Mouse (Mus musculus) retina, embryonic 14.5 days (tissue): Measurements from ENCODE around the gene Mfsd6.

Experiments used
- DNase-seq: peaks from one replicate; pipeline ENCODE4 v3.0.0-alpha.2; 2015; ENCODE audit warnings: low spot score

Gene Mfsd6

DNA sequence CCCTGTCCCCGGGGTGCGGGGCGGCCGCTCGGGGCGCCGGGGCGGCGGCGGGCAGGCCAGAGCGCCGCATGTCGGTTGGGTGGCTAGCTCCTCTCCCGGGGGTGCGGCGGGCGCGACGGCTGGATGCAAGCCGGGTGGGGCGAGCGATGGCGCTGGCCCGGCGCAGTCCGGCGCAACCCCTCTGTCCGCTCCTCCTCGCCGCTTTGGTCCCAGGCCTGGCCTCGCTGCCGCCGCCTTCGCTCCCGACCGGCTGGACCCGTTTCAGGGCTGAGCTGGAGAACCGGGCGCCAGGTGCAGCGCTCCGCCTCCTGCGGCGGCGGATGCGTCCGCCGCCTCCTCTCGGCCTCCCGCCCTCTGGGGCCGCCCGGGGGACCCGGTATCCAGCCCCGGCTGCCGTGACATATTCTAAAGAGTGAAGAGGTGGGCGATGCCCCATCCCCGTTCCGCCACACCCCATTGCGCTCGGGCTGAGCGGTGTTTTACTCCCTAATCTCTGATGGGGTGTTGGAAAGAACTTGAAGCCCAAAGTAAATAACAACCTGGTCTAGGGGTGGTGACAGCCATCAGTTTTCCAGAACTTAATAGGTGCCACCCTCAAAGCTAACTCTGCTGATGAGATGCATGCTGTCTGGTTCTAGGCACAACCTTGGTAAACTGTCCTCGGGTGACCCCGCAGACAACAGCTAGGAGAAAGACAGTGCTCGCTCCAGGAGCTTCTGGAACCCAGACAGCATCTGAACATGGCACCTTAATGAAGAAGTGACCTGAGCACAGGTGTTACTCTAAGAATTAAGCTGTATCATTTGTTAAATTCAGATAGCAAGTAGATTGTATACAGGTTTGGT lies at the start of gene Mfsd6:
Mfsd6 (minus strand) TSS at position 407 of the 845 bp plus-strand sequence.
- peak; percentile 56 for DNase-seq

DNA sequence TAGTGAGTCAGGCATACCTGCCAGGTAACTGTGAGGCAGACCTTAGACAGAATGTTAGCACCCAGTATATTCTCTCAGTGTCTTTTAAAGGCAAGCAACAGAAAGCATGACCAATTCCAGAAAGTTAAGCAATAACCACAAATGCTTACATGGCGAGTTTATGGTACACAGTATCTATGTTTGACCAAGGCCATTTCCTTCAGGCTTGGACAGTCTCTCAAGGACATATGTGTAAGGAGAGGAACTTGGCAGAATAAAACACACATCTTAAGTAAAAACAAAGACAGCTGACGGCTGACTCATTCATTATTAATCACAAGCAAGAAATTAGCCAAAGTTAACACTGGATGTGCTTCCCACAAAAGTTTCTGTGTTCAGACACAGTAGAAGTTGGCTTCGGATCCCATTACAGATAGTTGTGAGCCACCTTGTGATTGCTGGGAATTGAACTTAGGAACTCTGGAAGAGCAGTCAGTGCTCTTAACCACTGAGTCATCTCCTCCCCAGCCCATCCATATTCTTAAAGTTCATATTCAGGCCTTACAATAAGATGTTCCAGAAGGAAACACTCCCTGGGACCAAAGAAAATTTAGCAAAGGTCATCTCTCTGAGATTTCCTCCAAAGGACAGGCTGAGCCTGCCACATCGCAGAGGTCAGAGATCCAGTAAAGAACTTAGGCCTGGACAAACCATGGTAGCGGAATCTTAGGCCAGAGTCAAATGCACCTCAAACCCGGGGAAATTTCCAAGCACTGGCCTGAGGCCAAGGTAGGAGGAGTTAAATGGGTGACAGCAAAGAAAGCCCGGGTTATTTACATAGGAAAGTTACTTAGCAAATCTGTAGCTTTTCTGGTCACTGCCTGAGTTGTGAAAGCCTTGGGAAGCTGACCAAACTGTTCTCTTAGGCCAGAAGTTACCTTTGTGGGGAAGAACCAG lies 38.2 kb upstream of the Mfsd6 start:
- no peak for DNase-seq

DNA sequence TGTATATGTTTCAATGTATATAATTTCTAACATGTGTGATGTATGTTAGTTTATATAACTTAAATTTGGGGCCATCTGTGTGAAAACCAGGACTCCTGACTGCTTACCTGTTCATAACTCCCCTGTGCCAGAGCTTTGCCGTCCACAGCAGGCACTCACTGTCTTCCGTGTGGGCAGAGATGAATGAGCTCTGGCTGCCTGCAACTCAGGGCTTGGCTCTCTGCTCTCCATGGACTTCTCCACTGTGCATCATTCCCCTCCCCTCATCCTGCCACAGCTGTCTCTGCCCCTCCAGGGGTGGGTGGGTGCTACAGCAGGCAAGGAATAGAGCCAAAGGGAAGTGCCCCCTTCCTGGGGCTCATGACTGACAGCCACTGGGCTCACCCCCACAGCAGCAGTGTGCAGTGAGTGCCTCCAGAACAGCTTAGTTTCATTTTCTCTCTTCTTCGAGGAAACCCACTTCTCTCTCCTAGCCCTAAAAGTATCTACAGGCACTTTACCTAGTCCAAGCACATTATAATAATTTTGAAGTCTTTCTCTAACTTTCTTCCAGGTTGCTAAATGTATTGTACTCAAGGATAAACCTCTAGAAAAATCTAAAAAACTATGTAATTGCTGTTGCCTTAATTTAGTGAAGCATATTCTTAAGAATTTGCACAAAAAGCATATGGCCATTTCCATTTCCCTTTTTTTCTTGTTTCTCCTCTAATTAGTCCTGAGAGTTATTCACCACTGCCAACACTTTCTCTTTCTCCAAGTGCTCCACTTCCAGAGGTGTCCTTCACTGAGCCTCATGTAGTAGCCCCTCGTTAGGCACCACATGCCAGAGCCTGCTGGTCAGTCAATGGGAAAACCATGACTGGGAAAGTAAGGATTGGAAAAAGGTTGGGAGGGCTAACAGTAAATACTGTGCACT lies 36.9 kb upstream of the Mfsd6 start:
- no peak for DNase-seq

DNA sequence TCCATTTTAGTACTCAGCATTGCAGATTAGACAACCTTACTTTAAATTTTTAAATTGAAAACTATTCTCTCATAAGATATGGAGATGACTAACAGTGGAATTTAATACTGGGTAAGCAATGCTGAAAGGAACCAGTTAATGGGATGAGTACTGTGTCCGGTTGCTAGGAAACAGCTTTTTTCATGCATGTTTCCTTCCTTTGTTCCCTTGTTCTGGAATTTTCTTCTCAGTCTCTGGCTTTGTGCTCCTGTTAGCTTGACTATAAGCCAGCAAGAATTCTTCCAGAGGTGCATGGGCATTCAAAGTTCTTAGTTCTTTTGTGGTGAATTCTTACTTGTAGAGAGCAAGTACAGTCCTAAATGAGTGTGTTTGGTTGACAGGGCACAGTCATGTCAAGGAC lies 30.9 kb upstream of the Mfsd6 start:
- peak; percentile 46 for DNase-seq

DNA sequence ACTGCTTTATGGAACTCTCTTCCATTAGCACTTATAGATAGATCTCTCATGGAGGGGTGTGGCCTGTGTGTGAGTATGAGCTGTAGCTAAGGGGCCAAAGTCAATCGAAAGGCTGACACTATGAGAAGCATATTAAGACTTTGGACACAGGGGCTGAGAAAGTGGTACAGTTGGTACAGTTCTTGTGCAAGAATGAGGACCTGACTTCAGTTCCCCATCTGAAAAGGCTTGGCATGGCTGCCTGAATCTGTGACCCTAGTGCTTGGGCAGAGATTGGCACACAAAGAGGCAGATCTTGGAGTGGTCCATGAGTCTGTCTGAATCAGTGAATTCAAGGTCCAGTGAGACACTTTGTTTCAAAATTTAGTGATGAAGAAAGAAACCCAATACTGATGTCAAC lies 27.1 kb upstream of the Mfsd6 start:
- DNase-seq = no peak

DNA sequence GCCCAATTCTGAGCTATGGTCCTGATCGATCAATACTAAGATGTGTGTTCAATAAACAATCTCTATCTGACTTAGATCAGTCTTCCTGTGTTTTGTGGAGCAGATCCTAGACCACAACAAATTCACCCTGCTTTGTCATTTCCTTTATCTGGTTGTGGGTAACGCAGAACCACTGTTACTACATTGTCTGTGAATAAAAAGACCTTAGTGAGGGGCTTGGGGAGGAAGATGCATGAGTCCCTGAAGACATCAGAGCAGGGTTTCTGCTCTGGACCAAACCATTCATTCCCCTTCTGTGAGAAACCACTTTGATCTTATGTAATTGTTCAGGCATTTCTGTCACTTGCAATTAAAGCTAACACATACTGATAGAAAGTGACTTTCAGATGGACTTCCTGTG lies 26.6 kb upstream of the Mfsd6 start:
- DNase-seq = peak; percentile 52

DNA sequence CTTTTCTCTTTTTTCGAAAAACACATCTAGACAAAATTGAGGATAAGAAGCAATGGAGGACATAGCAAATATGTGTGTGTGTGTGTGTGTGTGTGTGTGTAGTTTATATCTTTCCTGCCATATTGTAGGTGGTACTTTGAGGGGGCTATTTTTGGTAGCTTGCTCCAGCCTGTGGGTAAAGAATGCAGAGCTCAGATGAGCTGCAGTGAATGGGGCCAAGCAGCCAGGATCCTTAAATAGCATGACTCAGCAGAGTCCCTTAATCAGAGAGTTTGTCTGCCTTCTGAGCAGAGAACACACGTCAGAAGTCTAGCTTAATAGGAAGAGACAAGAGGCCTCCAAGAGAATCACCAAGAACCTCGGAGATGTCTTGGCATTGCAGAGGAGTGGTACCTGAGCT lies 25.4 kb upstream of the Mfsd6 start:
- DNase-seq = no peak

DNA sequence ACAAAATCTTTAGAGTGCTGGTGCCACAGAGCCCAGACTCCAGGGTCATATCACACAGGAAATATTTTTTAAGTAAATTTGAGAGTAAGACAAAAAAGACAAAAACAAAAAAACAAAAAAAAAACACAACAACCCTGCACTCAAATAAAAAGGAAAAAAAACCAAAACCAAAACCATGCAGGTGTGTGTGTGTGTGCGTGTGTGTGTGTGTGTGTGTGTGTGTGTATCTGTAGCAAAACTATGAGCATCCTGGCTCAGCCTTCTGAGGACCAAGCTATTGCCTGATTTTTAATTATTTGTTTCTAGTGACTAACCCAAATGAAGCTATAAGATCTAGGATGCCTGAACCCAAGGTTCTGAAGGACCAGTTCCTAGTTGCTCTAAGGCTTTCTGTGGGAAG lies 24.4 kb upstream of the Mfsd6 start:
- DNase-seq = no peak

DNA sequence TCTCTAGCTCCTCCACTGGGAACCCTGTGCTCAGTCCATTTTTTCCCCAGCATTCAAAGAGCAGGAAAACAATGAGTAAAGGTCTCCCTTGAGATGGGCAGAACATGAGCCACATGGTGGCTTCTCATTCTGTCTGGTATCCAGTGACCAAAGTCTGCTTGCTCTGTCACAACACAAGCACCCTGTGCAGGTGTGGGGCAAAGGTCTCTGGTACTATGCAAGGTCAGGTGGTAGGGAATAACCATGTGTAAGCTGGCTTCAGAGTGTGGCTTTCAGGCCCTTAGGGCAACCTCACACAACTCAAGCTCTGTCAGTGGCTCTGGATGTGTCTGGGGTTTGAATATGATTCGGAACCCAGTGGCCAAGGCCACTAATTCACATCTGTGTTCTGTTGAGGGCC lies 22.7 kb upstream of the Mfsd6 start:
- no peak for DNase-seq

DNA sequence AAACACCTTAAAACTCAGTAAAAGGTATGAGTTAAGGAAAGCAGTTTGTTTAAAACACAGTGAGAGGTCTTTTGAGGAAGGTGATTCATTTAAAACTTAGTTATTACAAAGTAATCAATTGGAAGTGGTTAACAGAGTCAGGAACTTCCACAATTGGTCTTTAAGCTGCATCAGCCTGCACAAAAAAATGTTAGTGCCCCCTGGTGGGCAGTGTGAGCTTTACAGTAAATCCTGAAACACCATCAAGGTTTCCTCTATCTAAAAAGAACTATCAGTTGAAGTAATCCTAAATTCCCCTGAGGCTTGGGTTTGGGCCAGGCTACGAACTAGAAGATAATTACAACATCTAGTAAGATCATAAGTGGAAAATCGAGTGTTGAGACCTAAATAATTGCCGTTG lies 21.0 kb upstream of the Mfsd6 start:
- DNase-seq = peak; percentile 81

DNA sequence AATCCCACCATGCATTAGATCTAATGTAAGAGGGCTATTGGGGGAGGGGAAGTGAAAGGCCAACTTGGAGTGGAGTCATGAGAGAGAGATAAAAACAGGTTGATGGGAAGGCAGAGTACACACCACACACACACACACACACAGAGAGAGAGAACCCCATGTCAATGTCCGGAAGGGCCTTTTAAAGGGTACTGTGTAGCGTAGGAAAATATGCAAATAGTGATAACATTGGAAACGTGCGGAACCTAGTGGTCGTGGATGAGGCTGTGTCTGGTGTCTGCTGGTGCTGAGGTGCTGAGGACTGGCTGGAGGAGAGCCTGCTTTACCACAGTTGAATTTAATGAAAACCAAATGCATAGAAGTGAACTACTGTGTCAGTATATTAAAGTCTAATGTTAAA lies 15.3 kb upstream of the Mfsd6 start:
- DNase-seq = no peak

DNA sequence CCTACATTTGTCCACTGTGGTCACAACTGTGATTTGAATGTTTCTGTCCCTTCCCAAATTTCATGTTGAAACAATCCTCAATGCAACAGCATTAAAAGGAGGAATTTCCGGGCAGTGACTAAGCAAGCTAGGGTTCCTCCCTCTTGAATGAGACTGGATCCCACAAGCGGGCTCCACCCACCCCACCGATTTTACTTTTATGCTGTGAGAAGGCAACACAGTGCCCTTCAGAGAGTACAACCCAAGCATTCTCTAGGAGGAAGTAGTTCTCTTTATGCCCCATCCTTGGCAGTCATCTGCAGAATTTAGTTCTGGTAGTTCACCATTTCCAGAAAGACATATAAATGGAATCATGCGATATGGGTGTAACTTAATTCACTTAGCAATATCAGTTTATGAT lies 6.9 kb upstream of the Mfsd6 start:
- no peak for DNase-seq

DNA sequence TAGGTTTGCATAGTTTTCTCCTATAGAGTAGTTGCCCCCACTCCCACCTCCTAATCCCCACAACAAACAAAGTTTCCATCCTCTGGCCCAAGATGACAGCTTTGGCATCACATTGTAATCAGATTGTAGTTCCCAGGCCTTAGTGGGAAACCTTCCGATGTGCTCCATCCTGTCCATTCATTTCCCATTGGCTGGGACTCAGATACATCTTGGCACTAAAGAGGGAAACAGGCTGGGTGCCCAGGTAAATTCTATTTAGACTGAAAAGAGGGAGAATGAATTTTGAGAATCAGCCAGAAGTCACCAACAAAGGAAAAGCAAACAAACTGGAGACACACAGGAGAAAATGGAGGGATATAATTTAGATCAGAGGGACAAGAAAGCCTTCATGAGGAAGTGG lies 3.0 kb upstream of the Mfsd6 start:
- DNase-seq = no peak

DNA sequence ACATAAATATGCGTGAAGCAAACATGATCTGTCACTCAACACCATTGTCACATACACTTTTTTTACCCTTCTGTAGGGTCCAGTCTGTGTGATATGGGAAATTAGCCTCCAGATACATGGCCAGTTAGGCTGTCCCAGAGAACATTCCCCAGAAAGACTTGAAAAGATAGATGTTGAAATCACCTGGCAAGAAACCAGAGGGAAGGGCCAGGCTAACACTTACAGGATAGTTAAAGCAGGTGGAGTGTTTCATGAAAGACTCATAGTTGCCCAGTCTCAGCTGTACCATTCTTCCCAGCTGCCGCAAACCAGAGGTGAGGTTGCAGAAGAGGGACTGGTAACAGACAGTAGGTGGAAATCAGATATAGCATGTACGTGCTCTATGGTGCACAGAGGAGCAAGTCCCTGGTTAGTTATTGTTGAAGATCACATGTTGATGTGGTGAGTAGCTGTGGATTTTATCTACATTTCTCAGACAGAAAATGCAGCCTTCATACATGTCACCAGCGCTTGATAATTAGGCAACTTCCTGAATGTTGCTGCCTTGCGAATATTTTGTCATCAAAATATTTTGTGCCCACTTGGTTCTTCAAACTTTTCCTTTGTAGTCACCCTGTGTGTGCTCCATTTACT lies 1.7 kb upstream of the Mfsd6 start:
- no peak for DNase-seq

DNA sequence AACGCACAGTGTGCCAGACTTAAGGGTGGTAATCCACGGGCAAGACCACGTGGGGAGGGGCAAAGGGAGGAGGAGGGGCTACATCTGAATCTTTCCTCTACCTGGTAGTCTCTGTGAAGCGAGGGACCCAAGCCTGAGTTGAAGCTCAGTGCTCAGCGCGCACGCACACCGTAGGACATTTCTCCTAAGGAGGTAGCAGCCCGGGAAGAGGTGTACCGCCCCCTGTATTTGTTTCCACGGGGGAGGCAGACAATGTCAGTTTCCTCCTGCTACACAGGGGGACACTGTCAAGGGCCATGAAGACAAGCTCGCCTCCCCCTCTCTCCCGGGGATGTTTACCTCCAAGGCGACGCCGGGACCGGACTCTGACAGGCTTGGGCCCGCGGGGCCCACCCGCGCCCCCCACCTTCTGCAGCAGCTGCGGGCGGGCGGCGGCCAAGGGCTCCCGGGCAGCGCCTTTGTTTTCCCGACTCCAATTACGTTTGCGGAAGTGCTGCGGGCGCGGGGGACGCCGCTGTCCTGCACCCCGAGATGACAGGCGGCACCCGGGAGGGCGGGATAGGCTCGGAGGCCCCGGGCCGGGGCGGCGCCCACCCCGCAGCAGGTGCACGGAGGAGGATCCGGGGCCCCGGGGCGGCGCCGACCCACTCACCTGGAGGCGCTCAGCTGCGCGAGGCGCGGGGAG lies 749 bp downstream of the Mfsd6 start:
- peak; percentile 62 for DNase-seq

DNA sequence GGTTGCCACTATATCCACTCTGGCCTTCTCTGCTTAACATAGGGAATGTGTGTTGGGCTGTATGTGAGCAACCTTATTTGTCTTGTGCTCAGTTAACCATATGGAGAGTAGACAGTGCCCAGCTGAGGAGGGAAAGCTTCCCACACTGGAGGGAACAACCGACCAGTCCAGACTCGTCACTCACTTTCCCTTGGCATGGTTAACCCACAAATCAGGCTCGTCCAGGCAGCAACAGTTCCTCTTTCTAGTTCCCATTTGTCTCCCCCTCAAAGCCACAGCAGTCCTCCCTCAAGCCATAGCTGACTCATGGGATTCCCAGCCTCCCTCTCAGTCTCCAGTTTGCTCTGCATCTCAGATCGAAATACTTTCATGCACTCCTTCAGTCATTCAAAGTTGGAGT lies 4.7 kb downstream of the Mfsd6 start:
- no peak for DNase-seq

DNA sequence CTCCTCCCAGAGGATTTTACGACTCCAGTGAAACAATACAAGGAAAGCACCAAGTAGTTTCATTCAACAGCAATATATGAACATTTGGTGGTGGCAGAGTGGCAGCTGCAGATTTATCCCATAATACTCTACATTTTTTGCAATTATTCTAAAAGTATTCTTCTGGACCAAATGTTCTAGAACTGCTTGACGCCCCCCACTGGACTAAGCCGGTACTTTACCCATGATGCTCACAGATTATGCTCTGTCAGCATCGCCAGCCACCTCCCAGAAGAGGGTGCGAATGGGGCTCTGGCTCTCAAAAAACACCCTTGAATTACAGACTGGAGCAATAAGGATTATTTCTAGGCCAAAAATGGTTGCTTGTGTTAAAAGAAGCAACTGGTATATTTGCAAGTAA lies 8.2 kb downstream of the Mfsd6 start:
- peak; percentile 26 for DNase-seq

DNA sequence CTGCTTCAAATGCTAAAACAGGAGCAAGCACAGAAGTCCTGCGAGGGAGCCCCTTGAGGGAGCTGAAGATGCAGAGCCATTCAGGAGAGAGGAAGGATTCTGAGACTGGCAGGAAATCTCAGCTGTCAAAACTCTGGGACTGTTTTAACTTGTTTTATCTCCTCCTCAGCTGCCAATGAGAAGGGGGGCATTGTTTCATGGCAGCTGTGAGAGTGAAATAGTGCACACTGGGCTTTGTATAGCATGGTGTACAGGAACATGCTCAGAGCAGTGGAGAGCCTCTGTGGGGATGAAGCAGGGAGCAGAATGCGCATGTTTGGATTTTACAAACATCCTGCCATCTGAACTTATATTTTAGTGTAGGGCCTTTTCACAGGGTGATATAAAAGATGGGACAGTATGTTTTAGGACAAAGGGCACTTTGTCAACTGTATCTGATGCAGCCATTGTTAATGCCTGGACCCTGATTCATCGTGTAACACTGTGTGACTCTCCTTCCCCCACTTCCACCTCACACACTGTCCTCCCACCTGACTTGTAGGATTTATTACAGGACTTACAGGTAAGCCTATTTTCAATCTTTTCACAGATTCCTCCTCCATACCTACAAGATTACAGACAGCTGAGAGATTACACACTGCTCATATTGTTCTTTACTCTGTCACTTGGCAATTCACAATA lies 9.1 kb downstream of the Mfsd6 start:
- peak; percentile 2 for DNase-seq

DNA sequence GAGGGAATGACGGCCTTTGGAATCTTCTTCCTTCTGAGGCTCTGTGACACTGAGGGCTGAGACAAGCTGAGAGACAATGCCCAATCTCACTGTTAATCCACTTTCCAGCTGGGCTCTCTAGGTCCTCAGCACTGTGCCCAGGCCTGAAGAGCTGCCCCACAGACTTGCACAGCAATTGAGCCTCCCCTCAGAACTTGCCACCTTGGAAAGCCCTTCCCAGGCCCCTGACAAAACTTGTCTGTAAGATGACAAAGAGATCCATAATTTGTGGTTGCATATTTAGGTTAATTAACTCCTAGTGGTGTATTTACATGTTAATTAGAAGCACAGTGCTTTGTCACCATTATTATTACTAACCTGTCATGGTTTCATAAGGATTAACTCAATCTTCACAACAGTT lies 12.8 kb downstream of the Mfsd6 start:
- DNase-seq = no peak

DNA sequence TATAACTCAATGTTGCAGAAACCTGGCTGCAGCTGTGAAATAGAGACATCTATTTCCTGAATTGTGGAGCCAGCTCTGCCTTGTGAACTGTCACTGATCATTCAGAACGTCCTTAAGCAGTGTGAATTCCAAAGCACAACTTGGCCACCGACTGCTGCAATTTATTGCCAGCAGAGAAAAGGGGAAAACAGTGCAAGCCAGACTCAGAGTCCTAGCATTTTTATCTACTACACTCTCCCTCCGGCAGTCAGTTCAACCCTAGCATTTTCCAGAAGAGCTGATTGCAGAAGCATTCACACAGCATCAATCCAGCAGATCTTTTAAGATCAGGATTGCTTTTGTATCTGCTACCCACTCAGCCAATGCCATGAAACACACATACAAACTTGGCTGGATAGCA lies 13.2 kb downstream of the Mfsd6 start:
- DNase-seq = no peak
